Mouse (Mus musculus) C2C12 (cell line): ENCODE data around the gene Dner.
"Not testable (repeated sequence)": the region's sequence is repeated elsewhere in the genome, so short reads cannot be mapped to it uniquely, and the experiment has no call there.

Experiments used
- CEBPB ChIP-seq: IDR thresholded peaks from one replicate; pipeline ENCODE4 v1.6.1; 2011; ENCODE audit warnings: low read depth, mild to moderate bottlenecking, control low read depth, moderate library complexity
- CTCF ChIP-seq: IDR thresholded peaks from one replicate; pipeline ENCODE4 v1.5.1; 2011; ENCODE audit not compliant: control insufficient read depth, insufficient read depth, insufficient read length
- FOSL1 ChIP-seq: IDR thresholded peaks from one replicate; pipeline ENCODE4 v1.8.0; 2011; ENCODE audit warnings: mild to moderate bottlenecking, low read length; ENCODE audit not compliant: poor library complexity, insufficient read depth, severe bottlenecking
- MAX ChIP-seq: IDR thresholded peaks from one replicate; pipeline ENCODE4 v1.6.1; 2011; ENCODE audit warnings: mild to moderate bottlenecking, control low read depth
- MYOD1 ChIP-seq: IDR thresholded peaks from one replicate; pipeline ENCODE4 v1.6.1; 2011; ENCODE audit warnings: low read depth; ENCODE audit not compliant: control insufficient read depth, insufficient read length
- USF1 ChIP-seq: IDR thresholded peaks from one replicate; pipeline ENCODE4 v1.6.1; 2011; ENCODE audit warnings: low read depth, mild to moderate bottlenecking, control low read depth, moderate library complexity

DNA sequence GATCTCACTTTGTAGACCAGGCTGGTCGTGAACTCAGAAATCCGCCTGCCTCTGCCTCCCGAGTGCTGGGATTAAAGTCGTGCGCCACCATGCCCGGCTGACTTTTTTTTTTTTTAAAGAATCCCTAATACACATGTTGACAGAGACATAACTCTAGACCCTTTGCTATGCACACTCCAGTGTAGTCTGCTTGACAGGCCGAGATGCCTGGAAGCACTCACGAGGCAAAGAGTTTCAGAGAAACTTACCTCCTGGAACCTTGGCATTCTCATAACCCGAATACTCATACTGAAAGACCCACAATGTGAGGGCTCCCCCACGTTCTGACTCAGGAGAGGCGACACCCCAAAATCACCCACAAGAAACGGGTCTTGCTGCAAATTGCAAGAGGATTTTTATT is 364.2 kb downstream of the Dner start:
- TF ChIP-seq MAX, CTCF, FOSL1, CEBPB, MYOD1, USF1: not testable (repeated sequence)
